Mouse (Mus musculus): Measurements from ENCODE around the gene Shisa7. TPM values are rescaled to one million over a fixed set of nuclear protein-coding genes. Genes with fewer than 3 reads are reported as not detected.
A peak's percentile ranks its signal among the peaks of the same experiment; 100 is the strongest.
"Not testable (repeated sequence)": the region's sequence is repeated elsewhere in the genome, so short reads cannot be mapped to it uniquely, and the experiment has no call there.

The Shisa7 gene
- 5.8 and 7.7 TPM in 2 replicates for polyA plus RNA-seq (2014; fragmentation: Nextera tagmentation; extraction: Ambion mirVana)

GRCm38 (mm10) chr7:4844245-4844916 lies at the start of gene Shisa7:
Shisa7 (minus strand) TSS chr7:4844696.
- H3K4me1 ChIP-seq (ENCODE audit: control insufficient read depth, insufficient read depth, low read length), result peaks cover 19% of the 10 kb centered on the region
- DNase-seq (ENCODE audit: low spot score), result no peak
- peak; percentile 64 for ATAC-seq
- H3K27ac ChIP-seq (ENCODE audit: low read depth, low read length), result peak within 1 kb of the TSS; percentile 84
- peak within 1 kb of the TSS; percentile 63 for H3K9ac ChIP-seq (ENCODE audit: low read length)
- no peaks in the 10 kb centered on the region for H3K36me3 ChIP-seq (ENCODE audit: control insufficient read depth, insufficient read depth, low read length)
- peak within 1 kb of the TSS; percentile 50 for H3K4me3 ChIP-seq (ENCODE audit: low read depth, low read length)
- H3K9me3 ChIP-seq (replicated peaks; ENCODE audit: control insufficient read depth, low read length), result no peaks in the 10 kb centered on the region
- H3K4me2 ChIP-seq (ENCODE audit: low read length), result peak within 1 kb of the TSS; percentile 93
- H3K27me3 ChIP-seq (replicated peaks; ENCODE audit: control insufficient read depth, insufficient read depth, low read length), result peaks cover 7% of the 10 kb centered on the region
- 1% methylated on average over 39 of the region's 41 CpGs for WGBS

- 65% methylated on average over 4 of the region's 4 CpGs for WGBS
- Histone ChIP-seq H3K4me2 (ENCODE audit: low read length) (no peak overlapping the region), H3K4me1 (ENCODE audit: control insufficient read depth, insufficient read depth, low read length) (no peaks in the 10 kb centered on the region), H3K27ac (ENCODE audit: low read depth, low read length) (no peak overlapping the region), H3K27me3 (replicated peaks; ENCODE audit: control insufficient read depth, insufficient read depth, low read length) (no peaks in the 10 kb centered on the region), H3K4me3 (ENCODE audit: low read depth, low read length) (no peak overlapping the region), H3K9me3 (replicated peaks; ENCODE audit: control insufficient read depth, low read length) (no peaks in the 10 kb centered on the region), H3K36me3 (ENCODE audit: control insufficient read depth, insufficient read depth, low read length) (no peaks in the 10 kb centered on the region), H3K9ac (ENCODE audit: low read length) (no peak overlapping the region)
- ATAC-seq (no peak), DNase-seq (ENCODE audit: low spot score) (no peak)
Observed at GRCm38 (mm10) chr7:4886680-4887079, 42.2 kb upstream of the Shisa7 start.

- H3K9me3 ChIP-seq (replicated peaks; ENCODE audit: control insufficient read depth, low read length); H3K27me3 ChIP-seq (replicated peaks; ENCODE audit: control insufficient read depth, insufficient read depth, low read length); ATAC-seq; H3K9ac ChIP-seq (ENCODE audit: low read length); H3K4me2 ChIP-seq (ENCODE audit: low read length); H3K36me3 ChIP-seq (ENCODE audit: control insufficient read depth, insufficient read depth, low read length); H3K4me3 ChIP-seq (ENCODE audit: low read depth, low read length); DNase-seq (ENCODE audit: low spot score); H3K27ac ChIP-seq (ENCODE audit: low read depth, low read length); H3K4me1 ChIP-seq (ENCODE audit: control insufficient read depth, insufficient read depth, low read length): not testable (repeated sequence)
- WGBS, result 72% methylated on average over 1 of the region's 1 CpGs
Observed at GRCm38 (mm10) chr7:4879036-4879435, 34.5 kb upstream of the Shisa7 start.

GRCm38 (mm10) chr7:4878186-4878585 lies 33.7 kb upstream of the Shisa7 start:
- H3K4me2 ChIP-seq (ENCODE audit: low read length), result no peak overlapping the region
- DNase-seq (ENCODE audit: low spot score), result no peak

GRCm38 (mm10) chr7:4877226-4877625 lies 32.7 kb upstream of the Shisa7 start:
- WGBS, result 12% methylated on average over 11 of the region's 11 CpGs

More at GRCm38 (mm10) chr7:4878186-4878585, 33.7 kb upstream of the Shisa7 start:
- no peak overlapping the region; the same call in 1 of the 2 replicates for H3K9ac ChIP-seq (ENCODE audit: low read length)
- no peak overlapping the region for H3K4me3 ChIP-seq (ENCODE audit: low read depth, low read length)
- peaks cover 9% of the 10 kb centered on the region; the same call in 1 of the 2 replicates for H3K4me1 ChIP-seq (ENCODE audit: control insufficient read depth, insufficient read depth, low read length)
- no peak for ATAC-seq
- no peaks in the 10 kb centered on the region for H3K36me3 ChIP-seq (ENCODE audit: control insufficient read depth, insufficient read depth, low read length)
- no peak overlapping the region for H3K27ac ChIP-seq (ENCODE audit: low read depth, low read length)
- no peaks in the 10 kb centered on the region for H3K27me3 ChIP-seq (replicated peaks; ENCODE audit: control insufficient read depth, insufficient read depth, low read length)
- H3K9me3 ChIP-seq (replicated peaks; ENCODE audit: control insufficient read depth, low read length), result no peaks in the 10 kb centered on the region

GRCm38 (mm10) chr7:4876753-4877221 lies 32.3 kb upstream of the Shisa7 start, which contains the start of gene Isoc2a:
Isoc2a (plus strand) TSS chr7:4877153.
- DNase-seq (ENCODE audit: low spot score) (peak; percentile 97), ATAC-seq (peak; percentile 100)
- Histone ChIP-seq H3K4me3 (ENCODE audit: low read depth, low read length) (peak within 1 kb of the TSS; percentile 48), H3K36me3 (ENCODE audit: control insufficient read depth, insufficient read depth, low read length) (no peaks in the 10 kb centered on the region), H3K9me3 (replicated peaks; ENCODE audit: control insufficient read depth, low read length) (no peaks in the 10 kb centered on the region), H3K9ac (ENCODE audit: low read length) (peak within 1 kb of the TSS; percentile 66), H3K4me2 (ENCODE audit: low read length) (peak within 1 kb of the TSS; percentile 79), H3K27ac (ENCODE audit: low read depth, low read length) (no peak within 1 kb of the TSS), H3K4me1 (ENCODE audit: control insufficient read depth, insufficient read depth, low read length) (peaks cover 9% of the 10 kb centered on the region; the same call in 1 of the 2 replicates), H3K27me3 (replicated peaks; ENCODE audit: control insufficient read depth, insufficient read depth, low read length) (no peaks in the 10 kb centered on the region)
- 0% methylated on average over 20 of the region's 22 CpGs for WGBS

More at GRCm38 (mm10) chr7:4877226-4877625, 32.7 kb upstream of the Shisa7 start:
- no peaks in the 10 kb centered on the region for H3K36me3 ChIP-seq (ENCODE audit: control insufficient read depth, insufficient read depth, low read length)
- H3K4me1 ChIP-seq (ENCODE audit: control insufficient read depth, insufficient read depth, low read length), result peaks cover 9% of the 10 kb centered on the region; the same call in 1 of the 2 replicates
- no peak; the same call in 1 of the 2 replicates for ATAC-seq
- no peaks in the 10 kb centered on the region for H3K9me3 ChIP-seq (replicated peaks; ENCODE audit: control insufficient read depth, low read length)
- peak overlapping the region; percentile 66 for H3K9ac ChIP-seq (ENCODE audit: low read length)
- peak overlapping the region; percentile 79 for H3K4me2 ChIP-seq (ENCODE audit: low read length)
- H3K27ac ChIP-seq (ENCODE audit: low read depth, low read length), result no peak overlapping the region
- H3K4me3 ChIP-seq (ENCODE audit: low read depth, low read length), result peak overlapping the region; percentile 48
- no peaks in the 10 kb centered on the region for H3K27me3 ChIP-seq (replicated peaks; ENCODE audit: control insufficient read depth, insufficient read depth, low read length)
- DNase-seq (ENCODE audit: low spot score), result no peak

- H3K36me3 ChIP-seq (ENCODE audit: control insufficient read depth, insufficient read depth, low read length), result no peaks in the 10 kb centered on the region
- H3K4me2 ChIP-seq (ENCODE audit: low read length), result no peak within 1 kb of the TSS
- H3K27ac ChIP-seq (ENCODE audit: low read depth, low read length), result no peak within 1 kb of the TSS
- no peak within 1 kb of the TSS for H3K9ac ChIP-seq (ENCODE audit: low read length)
- peaks cover 6% of the 10 kb centered on the region; the same call in 1 of the 2 replicates for H3K4me1 ChIP-seq (ENCODE audit: control insufficient read depth, insufficient read depth, low read length)
- no peak within 1 kb of the TSS for H3K4me3 ChIP-seq (ENCODE audit: low read depth, low read length)
- H3K9me3 ChIP-seq (replicated peaks; ENCODE audit: control insufficient read depth, low read length), result no peaks in the 10 kb centered on the region
- no peaks in the 10 kb centered on the region for H3K27me3 ChIP-seq (replicated peaks; ENCODE audit: control insufficient read depth, insufficient read depth, low read length)
- ATAC-seq (no peak), DNase-seq (ENCODE audit: low spot score) (no peak)
- WGBS, result 54% methylated on average over 6 of the region's 6 CpGs
Observed at GRCm38 (mm10) chr7:4870133-4870532, 25.6 kb upstream of the Shisa7 start, which contains the start of gene Isoc2b. Isoc2b (minus strand) TSS chr7:4870258.

- ATAC-seq (no peak), DNase-seq (ENCODE audit: low spot score) (no peak)
- peak overlapping the region; percentile 60 for H3K4me2 ChIP-seq (ENCODE audit: low read length)
- H3K27ac ChIP-seq (ENCODE audit: low read depth, low read length), result no peak overlapping the region; the same call in 1 of the 2 replicates
- H3K36me3 ChIP-seq (ENCODE audit: control insufficient read depth, insufficient read depth, low read length), result no peaks in the 10 kb centered on the region
- peaks cover 6% of the 10 kb centered on the region; the same call in 1 of the 2 replicates for H3K4me1 ChIP-seq (ENCODE audit: control insufficient read depth, insufficient read depth, low read length)
- H3K9ac ChIP-seq (ENCODE audit: low read length), result peak overlapping the region; percentile 69
- H3K4me3 ChIP-seq (ENCODE audit: low read depth, low read length), result peak overlapping the region; percentile 52
- WGBS, result 22% methylated on average over 10 of the region's 10 CpGs
- H3K9me3 ChIP-seq (replicated peaks; ENCODE audit: control insufficient read depth, low read length), result no peaks in the 10 kb centered on the region
- no peaks in the 10 kb centered on the region for H3K27me3 ChIP-seq (replicated peaks; ENCODE audit: control insufficient read depth, insufficient read depth, low read length)
Observed at GRCm38 (mm10) chr7:4866631-4867180, 22.2 kb upstream of the Shisa7 start.

Data from forebrain, embryonic 14.5 days (tissue).